Mouse (Mus musculus) MEL (cell line): ENCODE data around the gene Cym. TPM values are rescaled to one million over a fixed set of nuclear protein-coding genes. Genes with fewer than 3 reads are reported as not detected.

Experiments
- DNase-seq: peaks from one replicate; pipeline ENCODE4 v3.0.0; 2011; ENCODE audit warnings: low read depth, low spot score
- H3K27ac ChIP-seq: 2 replicates; pipeline ENCODE4 v1.5.1; 2012; ENCODE audit warnings: low read depth, mild to moderate bottlenecking, control low read depth, low read length, moderate library complexity; ENCODE audit not compliant: control insufficient read depth
- H3K27me3 ChIP-seq, 2 experiments: fragments of 150-350 bp in 1 of 2; sonication (generic) in 1 of 2; 2 replicates each; pipeline ENCODE4 v1.6.1; 2012; ENCODE audit warnings: low read length in 2 of 2, mild to moderate bottlenecking in 2 of 2, improper control_type of control experiment in 1 of 2, moderate library complexity in 1 of 2; ENCODE audit not compliant: insufficient read depth in 2 of 2, control insufficient read depth in 1 of 2
- H3K36me3 ChIP-seq, 2 experiments: 2 replicates each; pipeline ENCODE4 v1.6.1; 2012 to 2014; ENCODE audit warnings: low read length in 2 of 2, improper control_type of control experiment in 1 of 2, inconsistent platforms in 1 of 2, mild to moderate bottlenecking in 1 of 2; ENCODE audit not compliant: insufficient read depth in 2 of 2, control insufficient read depth in 1 of 2
- H3K4me1 ChIP-seq, 2 experiments: fragments of 150-350 bp in 1 of 2; sonication (generic) in 1 of 2; 2 replicates each; pipeline ENCODE4 v1.6.1; 2012; ENCODE audit warnings: low read length in 2 of 2, improper control_type of control experiment in 1 of 2, mild to moderate bottlenecking in 1 of 2; ENCODE audit not compliant: insufficient read depth in 2 of 2, control insufficient read depth in 1 of 2
- H3K4me3 ChIP-seq, 2 experiments: fragments of 150-350 bp in 1 of 2; sonication (generic) in 1 of 2; 2 replicates each; pipeline ENCODE4 v1.5.1; 2012; ENCODE audit warnings: low read depth in 2 of 2, low read length in 2 of 2, mild to moderate bottlenecking in 2 of 2, moderate library complexity in 2 of 2, control low read depth in 1 of 2, improper control_type of control experiment in 1 of 2; ENCODE audit not compliant: control insufficient read depth in 1 of 2, insufficient read depth in 1 of 2
- H3K79me2 ChIP-seq: 2 replicates; pipeline ENCODE4 v1.6.1; 2012; ENCODE audit warnings: mild to moderate bottlenecking, low read length, moderate library complexity; ENCODE audit not compliant: control insufficient read depth, poor library complexity, insufficient read depth
- H3K9ac ChIP-seq: 2 replicates; pipeline ENCODE4 v1.6.1; 2012; ENCODE audit warnings: low read depth, mild to moderate bottlenecking, control low read depth, low read length, moderate library complexity; ENCODE audit not compliant: control insufficient read depth, poor library complexity, severe bottlenecking
- H3K9me3 ChIP-seq: fragments of 150-350 bp; sonication (generic); replicated peaks from 2 replicates; pipeline ENCODE4 v1.6.1; 2012; ENCODE audit warnings: mild to moderate bottlenecking, low read length, improper control_type of control experiment, moderate library complexity; ENCODE audit not compliant: insufficient read depth
- CHD2 ChIP-seq: IDR thresholded peaks from 2 replicates; pipeline ENCODE4 v1.6.1; 2011; ENCODE audit warnings: low read length, improper control_type of control experiment
- E2F4 ChIP-seq: IDR thresholded peaks from 2 replicates; pipeline ENCODE4 v1.6.1; 2011; ENCODE audit warnings: low read depth, low read length, improper control_type of control experiment, borderline replicate concordance
- ELF1 ChIP-seq: IDR thresholded peaks from 2 replicates; pipeline ENCODE4 v1.6.1; 2014; ENCODE audit warnings: low read depth, mild to moderate bottlenecking, inconsistent platforms, low read length, improper control_type of control experiment, moderate library complexity
- EP300 ChIP-seq, 2 experiments: IDR thresholded peaks; 2 replicates each; pipeline ENCODE4 v1.6.1; 2011; ENCODE audit warnings: improper control_type of control experiment in 2 of 2, low read length in 2 of 2, low read depth in 1 of 2, mild to moderate bottlenecking in 1 of 2
- ETS1 ChIP-seq: IDR thresholded peaks from 2 replicates; pipeline ENCODE4 v1.6.1; 2012; ENCODE audit warnings: low read depth, mild to moderate bottlenecking, inconsistent platforms, low read length, improper control_type of control experiment, moderate library complexity
- GATA1 ChIP-seq: IDR thresholded peaks from 2 replicates; pipeline ENCODE4 v1.6.1; 2011; ENCODE audit warnings: low read depth, low read length, improper control_type of control experiment
- HCFC1 ChIP-seq: IDR thresholded peaks from 2 replicates; pipeline ENCODE4 v1.6.1; 2012; ENCODE audit warnings: low read depth, mild to moderate bottlenecking, inconsistent platforms, low read length, improper control_type of control experiment, moderate library complexity
- JUND ChIP-seq: IDR thresholded peaks from 2 replicates; pipeline ENCODE4 v1.6.1; 2011; ENCODE audit warnings: low read depth, mild to moderate bottlenecking, improper control_type of control experiment, low read length
- MAX ChIP-seq: IDR thresholded peaks from 2 replicates; pipeline ENCODE4 v1.6.1; 2011; ENCODE audit warnings: low read length, improper control_type of control experiment
- MAZ ChIP-seq: IDR thresholded peaks from 2 replicates; pipeline ENCODE4 v1.6.1; 2012; ENCODE audit warnings: low read depth, mild to moderate bottlenecking, inconsistent platforms, low read length, improper control_type of control experiment
- MEF2A ChIP-seq: IDR thresholded peaks from 2 replicates; pipeline ENCODE4 v1.6.1; 2014; ENCODE audit warnings: low read depth, mild to moderate bottlenecking, inconsistent platforms, low read length, improper control_type of control experiment; ENCODE audit not compliant: poor library complexity, insufficient replicate concordance, severe bottlenecking; ENCODE audit errors: extremely low read depth
- MYB ChIP-seq: IDR thresholded peaks from 2 replicates; pipeline ENCODE4 v1.6.1; 2011; ENCODE audit warnings: mild to moderate bottlenecking, low read depth, low read length, improper control_type of control experiment
- MYC ChIP-seq: IDR thresholded peaks from 2 replicates; pipeline ENCODE4 v1.6.1; 2011; ENCODE audit warnings: low read depth, mild to moderate bottlenecking, low read length, improper control_type of control experiment, moderate library complexity
- NELFE ChIP-seq: IDR thresholded peaks from 2 replicates; pipeline ENCODE4 v1.6.1; 2011; ENCODE audit warnings: low read depth, low read length, improper control_type of control experiment
- NRF1 ChIP-seq: IDR thresholded peaks from 2 replicates; pipeline ENCODE4 v1.6.1; 2014; ENCODE audit warnings: low read depth, mild to moderate bottlenecking, inconsistent platforms, low read length, improper control_type of control experiment, moderate library complexity; ENCODE audit not compliant: poor library complexity, insufficient read depth, severe bottlenecking
- POLR2A ChIP-seq, 2 experiments: IDR thresholded peaks; 2 replicates each; pipeline ENCODE4 v1.6.1; 2011 to 2012; ENCODE audit warnings: low read length in 2 of 2, mild to moderate bottlenecking in 2 of 2, control low read depth in 1 of 2, improper control_type of control experiment in 1 of 2, low read depth in 1 of 2, moderate library complexity in 1 of 2; ENCODE audit not compliant: control insufficient read depth in 1 of 2, insufficient read depth in 1 of 2, poor library complexity in 1 of 2
- RCOR1 ChIP-seq: IDR thresholded peaks from 2 replicates; pipeline ENCODE4 v1.6.1; 2012; ENCODE audit warnings: low read depth, mild to moderate bottlenecking, inconsistent platforms, low read length, improper control_type of control experiment
- TBP ChIP-seq: IDR thresholded peaks from 2 replicates; pipeline ENCODE4 v1.8.0; 2011; ENCODE audit warnings: low read depth, low read length, improper control_type of control experiment
- TCF12 ChIP-seq: IDR thresholded peaks from 2 replicates; pipeline ENCODE4 v1.6.1; 2014; ENCODE audit warnings: low read depth, mild to moderate bottlenecking, inconsistent platforms, low read length, improper control_type of control experiment, moderate library complexity
- UBTF ChIP-seq: IDR thresholded peaks from 2 replicates; pipeline ENCODE4 v1.6.1; 2012; ENCODE audit warnings: low read depth, mild to moderate bottlenecking, inconsistent platforms, low read length, improper control_type of control experiment, moderate library complexity, borderline replicate concordance; ENCODE audit not compliant: insufficient read depth
- USF1 ChIP-seq: IDR thresholded peaks from 2 replicates; pipeline ENCODE4 v1.6.1; 2014; ENCODE audit warnings: low read depth, mild to moderate bottlenecking, inconsistent platforms, low read length, improper control_type of control experiment, moderate library complexity
- USF2 ChIP-seq, 2 experiments: IDR thresholded peaks; 2 replicates each; pipeline ENCODE4 v1.6.1; 2011 to 2012; ENCODE audit warnings: improper control_type of control experiment in 2 of 2, low read length in 2 of 2, borderline replicate concordance in 1 of 2, inconsistent platforms in 1 of 2, low read depth in 1 of 2, mild to moderate bottlenecking in 1 of 2; ENCODE audit not compliant: insufficient read depth in 1 of 2
- ZC3H11A ChIP-seq: IDR thresholded peaks from 2 replicates; pipeline ENCODE4 v1.6.1; 2012; ENCODE audit warnings: low read depth, mild to moderate bottlenecking, inconsistent platforms, low read length, improper control_type of control experiment
- ZKSCAN1 ChIP-seq: IDR thresholded peaks from 2 replicates; pipeline ENCODE4 v1.6.1; 2012; ENCODE audit warnings: low read depth, mild to moderate bottlenecking, inconsistent platforms, low read length, improper control_type of control experiment, moderate library complexity
- ZMIZ1 ChIP-seq: IDR thresholded peaks from 2 replicates; pipeline ENCODE4 v1.6.1; 2012; ENCODE audit warnings: low read depth, mild to moderate bottlenecking, inconsistent platforms, low read length, improper control_type of control experiment, moderate library complexity
- polyA plus RNA-seq, 2 experiments: library from polyadenylated mRNA; stranded (reverse) in 1 of 2; unstranded in 1 of 2; fragments of >175 nt in 1 of 2; fragments of >200 nt in 1 of 2; gene quantifications; 2 replicates each; pipeline versions ENCODE4 v1.2.1 to v1.2.4; 2012; ENCODE audit warnings: low replicate concordance in 2 of 2, low read depth in 1 of 2; ENCODE audit not compliant: insufficient read length in 2 of 2, insufficient read depth in 1 of 2, missing spikeins in 1 of 2
- total RNA-seq: library from RNA; depleted of rRNA; stranded (reverse); fragments of 300-350 nt; gene quantifications from 2 replicates; pipeline ENCODE4 v1.2.3, GENCODE M21; 2012

The Cym gene
- total and polyA plus RNA-seq, 3 experiments: 0.08 TPM; not detected in 2

- Histone ChIP-seq H3K9ac (no peak overlapping the region), H3K27ac (no peak overlapping the region), H3K79me2 (no peaks in the 10 kb centered on the region), H3K4me3 (no peak overlapping the region)
- no peak for TF ChIP-seq MYC
- TF ChIP-seq MYB: no peak
- TF ChIP-seq ZC3H11A: no peak
- TF ChIP-seq ZMIZ1: no peak
- no peak for TF ChIP-seq TBP
- no peak for TF ChIP-seq NELFE
- no peak for TF ChIP-seq MAX
- no peak for TF ChIP-seq E2F4
- TF ChIP-seq GATA1: no peak
- no peak for TF ChIP-seq RCOR1
- no peak for TF ChIP-seq POLR2A (IDR thresholded peaks at IDR 0.05; ENCODE audit: control insufficient read depth in 1 of 2, insufficient read depth in 1 of 2, low read depth in 1 of 2, low read length in 2 of 2, poor library complexity in 1 of 2)
- TF ChIP-seq JUND: no peak
- no peak for TF ChIP-seq TCF12
- no peak for TF ChIP-seq EP300 (IDR thresholded peaks at IDR 0.05; ENCODE audit: low read depth in 1 of 2, low read length in 2 of 2)
- no peak for TF ChIP-seq CHD2
- TF ChIP-seq, all 39 proteins: peak for 0
- Histone ChIP-seq H3K27me3 (peaks cover 19 to 23% of the 10 kb centered on the region in 2 experiments), H3K4me1 (no peaks in the 10 kb centered on the region), H3K9me3 (no peaks in the 10 kb centered on the region), H3K36me3 (no peaks in the 10 kb centered on the region)
- no peak for DNase-seq
Observed at GRCm38 (mm10) chr3:107261851-107262165, 40.3 kb upstream of the Cym start.

GRCm38 (mm10) chr3:107260956-107261850 lies 39.7 kb upstream of the Cym start:
- no peak overlapping the region for H3K27ac ChIP-seq
- no peak for DNase-seq

More at GRCm38 (mm10) chr3:107260956-107261850, 39.7 kb upstream of the Cym start:
- no peaks in the 10 kb centered on the region for H3K36me3 ChIP-seq
- H3K4me1 ChIP-seq: no peaks in the 10 kb centered on the region
- TF ChIP-seq JUND: no peak
- no peak for TF ChIP-seq UBTF
- no peak for TF ChIP-seq USF1
- TF ChIP-seq TBP: no peak
- no peak for TF ChIP-seq ZMIZ1
- TF ChIP-seq ZKSCAN1: no peak
- TF ChIP-seq MYC: no peak
- no peak for TF ChIP-seq POLR2A (IDR thresholded peaks at IDR 0.05; ENCODE audit: control insufficient read depth in 1 of 2, insufficient read depth in 1 of 2, low read depth in 1 of 2, low read length in 2 of 2, poor library complexity in 1 of 2)
- no peak for TF ChIP-seq MEF2A
- TF ChIP-seq HCFC1: no peak
- no peak for TF ChIP-seq NELFE
- no peak for TF ChIP-seq ELF1
- no peak for TF ChIP-seq EP300 (IDR thresholded peaks at IDR 0.05; ENCODE audit: low read depth in 1 of 2, low read length in 2 of 2)
- TF ChIP-seq MAX: no peak
- no peak for TF ChIP-seq MAZ
- no peak for TF ChIP-seq TCF12
- TF ChIP-seq NRF1: no peak
- TF ChIP-seq USF2 (IDR thresholded peaks at IDR 0.05; ENCODE audit: borderline replicate concordance in 1 of 2, insufficient read depth in 1 of 2, low read depth in 1 of 2, low read length in 2 of 2): no peak
- TF ChIP-seq ETS1: no peak
- H3K27me3 ChIP-seq: peaks cover 19 to 23% of the 10 kb centered on the region in 2 experiments
- no peak overlapping the region for H3K9ac ChIP-seq
- no peaks in the 10 kb centered on the region for H3K9me3 ChIP-seq
- H3K79me2 ChIP-seq: no peaks in the 10 kb centered on the region
- H3K4me3 ChIP-seq: no peak overlapping the region
